Mouse (Mus musculus): ENCODE measurements at regions not wholly inside any gene's neighbourhood (a gene's known extent, or its start where the extent isn't known, plus 50 kb on each side); places are given as distances from the start of the nearest gene placed in this dataset.

- no peak for DNase-seq (ENCODE audit: low spot score)
Measured at GRCm38 (mm10) chr8:26513001-26513400, 393.7 kb downstream of the Gm45692 start.

GRCm38 (mm10) chr8:26524237-26524636 is 404.9 kb downstream of the Gm45692 start:
- DNase-seq (ENCODE audit: low spot score): no peak

- DNase-seq (ENCODE audit: low spot score): no peak
Measured at GRCm38 (mm10) chr8:26526474-26527185, 407.3 kb downstream of the Gm45692 start.

- no peak for DNase-seq (ENCODE audit: low spot score)
Measured at GRCm38 (mm10) chr8:26527186-26527580, 407.8 kb downstream of the Gm45692 start.

- no peak for DNase-seq (ENCODE audit: low spot score)
Measured at GRCm38 (mm10) chr8:26529921-26530320, 410.6 kb downstream of the Gm45692 start.

- no peak for DNase-seq (ENCODE audit: low spot score)
Measured at GRCm38 (mm10) chr8:26533444-26534421, 414.4 kb downstream of the Gm45692 start.

GRCm38 (mm10) chr8:26535816-26536215 is 416.5 kb downstream of the Gm45692 start:
- no peak for DNase-seq (ENCODE audit: low spot score)

GRCm38 (mm10) chr8:26553691-26554090 is 423.4 kb upstream of the Zfp703 start:
- DNase-seq (ENCODE audit: low spot score): no peak

GRCm38 (mm10) chr8:26559196-26559595 is 417.9 kb upstream of the Zfp703 start:
- DNase-seq (ENCODE audit: low spot score): no peak

- no peak for DNase-seq (ENCODE audit: low spot score)
Measured at GRCm38 (mm10) chr8:26563151-26563550, 414.0 kb upstream of the Zfp703 start.

GRCm38 (mm10) chr8:26564254-26564653 is 412.9 kb upstream of the Zfp703 start:
- DNase-seq (ENCODE audit: low spot score): no peak

GRCm38 (mm10) chr8:26568423-26569060 is 408.6 kb upstream of the Zfp703 start:
- DNase-seq (ENCODE audit: low spot score): no peak

- no peak for DNase-seq (ENCODE audit: low spot score)
Measured at GRCm38 (mm10) chr8:26588841-26589240, 388.3 kb upstream of the Zfp703 start.

- DNase-seq (ENCODE audit: low spot score): no peak
Measured at GRCm38 (mm10) chr8:26590591-26591212, 386.4 kb upstream of the Zfp703 start.

GRCm38 (mm10) chr8:26591266-26591665 is 385.9 kb upstream of the Zfp703 start:
- no peak for DNase-seq (ENCODE audit: low spot score)

- DNase-seq (ENCODE audit: low spot score): no peak
Measured at GRCm38 (mm10) chr8:26593536-26594368, 383.4 kb upstream of the Zfp703 start.

- DNase-seq (ENCODE audit: low spot score): no peak
Measured at GRCm38 (mm10) chr8:26594369-26594920, 382.7 kb upstream of the Zfp703 start.

- no peak for DNase-seq (ENCODE audit: low spot score)
Measured at GRCm38 (mm10) chr8:26595431-26596018, 381.6 kb upstream of the Zfp703 start.

GRCm38 (mm10) chr8:26596665-26597362 is 380.3 kb upstream of the Zfp703 start:
- DNase-seq (ENCODE audit: low spot score): no peak

GRCm38 (mm10) chr8:26598520-26598919 is 378.6 kb upstream of the Zfp703 start:
- no peak for DNase-seq (ENCODE audit: low spot score)
